8 mouse cellular contexts compared by ENCODE assay signal in the genomic region with DNA sequence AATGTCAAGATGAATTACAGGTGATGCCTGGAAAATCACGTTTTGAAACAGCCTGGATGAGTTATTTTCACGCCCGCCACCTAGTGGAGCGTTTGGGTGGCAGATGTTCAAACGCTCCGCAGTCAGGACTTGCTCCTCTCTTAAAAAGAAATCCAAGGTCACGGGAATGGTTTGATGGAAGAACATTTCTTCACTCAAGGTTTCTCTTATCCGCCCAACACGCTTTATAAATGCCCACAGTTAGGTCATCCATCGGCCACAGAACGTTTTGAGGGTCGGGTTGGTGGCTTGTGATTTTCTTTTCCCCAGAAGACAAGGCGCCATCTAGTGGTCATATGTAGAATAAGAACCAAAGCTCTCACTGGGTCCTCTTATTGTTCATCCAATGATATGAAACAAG.
DNase-seq lines count a peak whose midpoint lies in the region; ATAC-seq and TF ChIP-seq lines count a peak whose summit lies in the region.

No protein-coding gene starts in this region.

- no peaks in the 10 kb centered on the region for H3K4me1 ChIP-seq in embryonic fibroblast, embryonic 13.5 days (ENCODE audit: control insufficient read depth, insufficient read depth, low read length)
- no peaks in the 10 kb centered on the region for H3K4me1 ChIP-seq in heart, embryonic 12.5 days (replicated peaks)
- H3K4me1 ChIP-seq in kidney, embryonic 16.5 days (ENCODE audit: insufficient read depth, low read length) = no peaks in the 10 kb centered on the region
- no peaks in the 10 kb centered on the region for H3K4me1 ChIP-seq in stomach, embryonic 15.5 days

- 0 out of 2 replicates have a peak, but pooled peaks cover under 1% of the 10 kb centered on the region for H3K27me3 ChIP-seq in heart, embryonic 12.5 days (replicated peaks)
- no peaks in the 10 kb centered on the region for H3K27me3 ChIP-seq in kidney, embryonic 16.5 days (ENCODE audit: insufficient read depth, low read length)
- no peaks in the 10 kb centered on the region for H3K27me3 ChIP-seq in stomach, embryonic 15.5 days (replicated peaks)

- DNase-seq in CD4-positive, CD25-positive, alpha-beta regulatory T cell, adult 2 months (ENCODE audit: low read depth, low spot score) = peak; percentile 74
- peak; percentile 86 for DNase-seq in brain, adult 2 months (ENCODE audit: low read depth, low spot score)
- DNase-seq in liver = peak; percentile 52

- TF ChIP-seq POLR2A in embryonic fibroblast, embryonic 13.5 days (IDR thresholded peaks at IDR 0.05; ENCODE audit: low read depth, low read length) = no peak

- TF ChIP-seq CTCF in embryonic fibroblast, embryonic 13.5 days (IDR thresholded peaks at IDR 0.05; ENCODE audit: borderline replicate concordance, insufficient read depth, low read length) = peak; percentile 30; the same call in 1 of the 2 replicates

- H3K27ac ChIP-seq in embryonic fibroblast, embryonic 13.5 days (ENCODE audit: insufficient read depth, low read length) = no peak overlapping the region
- no peak overlapping the region for H3K27ac ChIP-seq in heart, embryonic 12.5 days (ENCODE audit: poor library complexity, severe bottlenecking)
- H3K27ac ChIP-seq in kidney, embryonic 16.5 days (ENCODE audit: low read length) = no peak overlapping the region
- H3K27ac ChIP-seq in stomach, embryonic 15.5 days = no peak overlapping the region

- H3K4me2 ChIP-seq in heart, embryonic 12.5 days = peak overlapping the region; percentile 68
- H3K4me2 ChIP-seq in kidney, embryonic 16.5 days (replicated peaks; ENCODE audit: low read depth, low read length) = peak overlapping the region; percentile 60
- H3K4me2 ChIP-seq in stomach, embryonic 15.5 days = peak overlapping the region; percentile 59

- ATAC-seq in heart, embryonic 12.5 days (ENCODE audit: insufficient number of reproducible peaks, low FRiP score) = no peak
- ATAC-seq in kidney, embryonic 16.5 days (ENCODE audit: low FRiP score, low TSS enrichment) = peak; percentile 76; the same call in 1 of the 2 replicates
- ATAC-seq in monocyte, adult 5-6 weeks (replicated peaks; ENCODE audit: insufficient number of reproducible peaks, low FRiP score, low TSS enrichment, poor library complexity, severe bottlenecking) = 0 out of 2 replicates have a peak, but pooled peaks have one; percentile 29
- 0 out of 2 replicates have a peak, but pooled peaks have one; percentile 31 for ATAC-seq in stomach, embryonic 15.5 days (ENCODE audit: insufficient read depth, low FRiP score, low read depth)

- H3K4me3 ChIP-seq in embryonic fibroblast, embryonic 13.5 days (ENCODE audit: insufficient read depth, low read length) = peak overlapping the region; percentile 48
- peak overlapping the region; percentile 55 for H3K4me3 ChIP-seq in heart, embryonic 12.5 days
- peak overlapping the region; percentile 46 for H3K4me3 ChIP-seq in kidney, embryonic 16.5 days (ENCODE audit: low read length)
- H3K4me3 ChIP-seq in stomach, embryonic 15.5 days (replicated peaks) = peak overlapping the region; percentile 39

- H3K36me3 ChIP-seq in heart, embryonic 12.5 days = no peaks in the 10 kb centered on the region
- no peaks in the 10 kb centered on the region for H3K36me3 ChIP-seq in kidney, embryonic 16.5 days (ENCODE audit: insufficient read depth, low read length)
- no peaks in the 10 kb centered on the region for H3K36me3 ChIP-seq in stomach, embryonic 15.5 days

- H3K9ac ChIP-seq in heart, embryonic 12.5 days = peak overlapping the region; percentile 64
- H3K9ac ChIP-seq in kidney, embryonic 16.5 days (replicated peaks; ENCODE audit: low read length) = peak overlapping the region; percentile 57
- no peak overlapping the region for H3K9ac ChIP-seq in stomach, embryonic 15.5 days

- H3K9me3 ChIP-seq in heart, embryonic 12.5 days (replicated peaks) = no peaks in the 10 kb centered on the region
- no peaks in the 10 kb centered on the region for H3K9me3 ChIP-seq in kidney, embryonic 16.5 days (ENCODE audit: low read length)
- H3K9me3 ChIP-seq in stomach, embryonic 15.5 days = no peaks in the 10 kb centered on the region

- WGBS in heart, embryonic 12.5 days = under 1% methylated on average over 13 of the region's 13 CpGs
- under 1% methylated on average over 13 of the region's 13 CpGs for WGBS in kidney, embryonic 16.5 days
- WGBS in stomach, embryonic 15.5 days = under 1% methylated on average over 13 of the region's 13 CpGs
